Mouse (Mus musculus): Measurements from ENCODE around the gene Tor2a.

The Tor2a gene

GRCm38 (mm10) chr2:32724832-32725790, 31.9 kb upstream of the Tor2a start:
- in situ Hi-C loops (cut with MboI; ENCODE audit: low pct_unique_long_range_greater_than_20kb in 1 of 2, low sequenced_read_pairs in 2 of 2, unreplicated experiment in 1 of 2): no loop called here

DNA sequence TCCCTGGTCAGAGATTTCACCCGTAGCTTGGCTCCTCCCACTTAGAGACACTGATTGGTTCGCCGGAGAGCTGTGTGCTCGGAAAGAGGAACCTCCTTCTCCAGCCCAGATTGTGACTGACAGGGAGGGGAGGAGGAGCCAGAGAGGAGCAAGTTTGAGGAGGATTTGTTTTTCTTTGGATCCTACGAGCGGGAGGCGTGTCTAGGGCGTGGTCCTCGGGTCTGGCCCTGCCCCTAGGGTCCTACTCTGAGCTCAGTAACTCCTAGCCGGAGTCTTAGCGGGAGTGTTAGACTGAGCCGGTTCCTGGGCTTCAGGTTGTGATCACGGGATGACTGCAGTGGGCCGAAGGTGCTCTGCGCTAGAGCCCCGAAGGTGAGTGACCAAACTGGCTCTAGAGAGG, 29.6 kb upstream of the Tor2a start:
- in situ Hi-C loops (cut with MboI; ENCODE audit: low pct_unique_long_range_greater_than_20kb in 1 of 2, low sequenced_read_pairs in 2 of 2, unreplicated experiment in 1 of 2): no loop called here

DNA sequence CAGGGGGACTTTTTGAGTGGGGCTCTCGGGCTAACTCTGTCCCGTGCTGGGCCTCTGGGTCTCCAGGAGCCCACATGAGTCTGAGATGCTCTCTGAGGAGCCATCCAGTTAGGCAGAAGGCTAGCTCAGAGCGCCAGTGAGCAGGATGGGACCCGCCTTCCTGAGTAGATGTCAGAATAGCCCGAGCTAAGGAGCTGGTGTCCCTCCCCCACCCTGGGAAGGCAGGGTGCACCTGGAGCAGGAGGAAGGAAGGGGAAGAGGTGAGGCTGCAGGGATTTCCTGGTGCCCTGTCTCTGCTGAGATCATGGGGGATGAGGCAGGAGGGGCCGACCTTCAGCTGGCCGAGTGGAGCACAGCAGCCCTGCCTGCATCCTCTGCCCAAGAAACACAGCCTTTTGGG, 28.6 kb upstream of the Tor2a start:
- in situ Hi-C loops (cut with MboI; ENCODE audit: low pct_unique_long_range_greater_than_20kb in 1 of 2, low sequenced_read_pairs in 2 of 2, unreplicated experiment in 1 of 2): no loop called here

- in situ Hi-C loops (cut with MboI; ENCODE audit: low pct_unique_long_range_greater_than_20kb in 1 of 2, low sequenced_read_pairs in 2 of 2, unreplicated experiment in 1 of 2): no loop called here
Measured at GRCm38 (mm10) chr2:32729547-32729946, 27.5 kb upstream of the Tor2a start.

GRCm38 (mm10) chr2:32730854-32731253, 26.2 kb upstream of the Tor2a start:
- in situ Hi-C loops (cut with MboI; ENCODE audit: low pct_unique_long_range_greater_than_20kb in 1 of 2, low sequenced_read_pairs in 2 of 2, unreplicated experiment in 1 of 2): no loop called here

DNA sequence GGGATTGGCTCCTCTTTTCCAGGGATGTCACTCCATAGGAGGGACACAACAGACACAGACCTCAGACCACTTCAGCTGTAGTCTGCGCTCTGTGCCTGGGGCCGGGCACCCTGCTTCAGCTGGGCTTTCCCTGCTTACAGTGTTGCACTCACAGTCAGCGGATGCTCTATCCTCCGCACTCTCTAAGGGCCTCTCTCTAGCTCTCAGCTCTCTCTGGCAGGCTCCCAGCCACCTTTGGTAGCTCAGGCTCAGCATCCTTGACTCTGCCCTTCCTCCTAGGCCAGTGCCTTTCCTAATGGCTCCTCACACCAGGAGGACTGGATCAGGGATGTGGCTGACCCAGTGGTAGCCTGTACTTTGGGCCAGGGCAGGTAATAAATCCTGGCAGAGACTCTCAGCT, 25.1 kb upstream of the Tor2a start:
- in situ Hi-C loops (cut with MboI; ENCODE audit: low pct_unique_long_range_greater_than_20kb in 1 of 2, low sequenced_read_pairs in 2 of 2, unreplicated experiment in 1 of 2): no loop called here

DNA sequence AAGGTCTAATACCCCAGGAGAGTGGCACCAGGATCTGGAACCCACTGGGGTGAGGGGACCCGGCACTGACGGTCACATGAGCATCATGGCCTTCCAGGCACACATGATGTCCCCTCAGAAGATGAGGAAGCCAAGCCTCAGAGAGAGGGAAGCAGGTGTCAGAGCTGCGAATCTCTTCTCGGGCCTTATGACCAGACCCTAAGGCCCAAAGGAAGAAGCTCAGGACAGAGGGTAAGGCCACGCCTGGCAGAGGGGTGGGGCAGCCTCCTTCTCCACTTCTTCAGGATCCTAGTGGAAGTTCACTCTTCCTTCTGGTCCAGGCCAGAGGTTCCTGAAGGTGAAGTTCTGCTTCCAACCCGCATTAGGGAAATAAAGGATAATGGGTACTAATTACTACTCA, 24.3 kb upstream of the Tor2a start:
- in situ Hi-C loops (cut with MboI; ENCODE audit: low pct_unique_long_range_greater_than_20kb in 1 of 2, low sequenced_read_pairs in 2 of 2, unreplicated experiment in 1 of 2): no loop called here

- in situ Hi-C loops (cut with MboI; ENCODE audit: low pct_unique_long_range_greater_than_20kb in 1 of 2, low sequenced_read_pairs in 2 of 2, unreplicated experiment in 1 of 2): no loop called here
Measured at GRCm38 (mm10) chr2:32734480-32734879, 22.6 kb upstream of the Tor2a start.

GRCm38 (mm10) chr2:32734933-32735332, 22.1 kb upstream of the Tor2a start:
- in situ Hi-C loops (cut with MboI; ENCODE audit: low pct_unique_long_range_greater_than_20kb in 1 of 2, low sequenced_read_pairs in 2 of 2, unreplicated experiment in 1 of 2): no loop called here

DNA sequence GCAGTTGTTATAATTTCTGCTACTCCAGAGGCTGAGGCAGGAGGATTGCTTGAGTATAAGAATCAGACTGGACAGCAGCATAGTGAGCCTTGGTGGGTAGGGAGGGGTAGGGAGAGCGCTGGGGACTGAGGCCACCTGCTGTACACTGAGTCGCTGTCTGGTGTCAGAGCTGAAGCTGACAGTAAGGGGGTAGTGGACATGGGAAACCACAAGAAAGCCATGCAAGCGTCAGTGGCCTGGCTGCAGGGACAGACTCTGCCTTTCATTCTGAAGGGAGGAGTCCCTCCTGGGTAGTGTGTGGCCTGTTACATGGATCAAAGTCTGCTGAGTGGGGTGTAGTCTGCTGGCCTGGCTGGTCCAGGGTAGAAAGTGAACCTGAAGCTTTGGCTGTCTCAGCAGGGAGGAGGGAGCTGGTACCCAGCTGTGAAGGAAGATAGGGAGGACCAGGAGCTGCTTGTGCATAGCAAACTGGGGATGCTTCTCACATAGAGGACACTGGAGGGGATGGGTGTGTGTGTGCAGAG, 20.7 kb upstream of the Tor2a start:
- in situ Hi-C loops (cut with MboI; ENCODE audit: low pct_unique_long_range_greater_than_20kb in 1 of 2, low sequenced_read_pairs in 2 of 2, unreplicated experiment in 1 of 2): no loop called here

- in situ Hi-C loops (cut with MboI; ENCODE audit: low pct_unique_long_range_greater_than_20kb in 1 of 2, low sequenced_read_pairs in 2 of 2, unreplicated experiment in 1 of 2): no loop called here
Measured at GRCm38 (mm10) chr2:32737008-32737407, 20.0 kb upstream of the Tor2a start.

- in situ Hi-C loops (cut with MboI; ENCODE audit: low pct_unique_long_range_greater_than_20kb in 1 of 2, low sequenced_read_pairs in 2 of 2, unreplicated experiment in 1 of 2): no loop called here
Measured at GRCm38 (mm10) chr2:32739311-32739710, 17.7 kb upstream of the Tor2a start.

DNA sequence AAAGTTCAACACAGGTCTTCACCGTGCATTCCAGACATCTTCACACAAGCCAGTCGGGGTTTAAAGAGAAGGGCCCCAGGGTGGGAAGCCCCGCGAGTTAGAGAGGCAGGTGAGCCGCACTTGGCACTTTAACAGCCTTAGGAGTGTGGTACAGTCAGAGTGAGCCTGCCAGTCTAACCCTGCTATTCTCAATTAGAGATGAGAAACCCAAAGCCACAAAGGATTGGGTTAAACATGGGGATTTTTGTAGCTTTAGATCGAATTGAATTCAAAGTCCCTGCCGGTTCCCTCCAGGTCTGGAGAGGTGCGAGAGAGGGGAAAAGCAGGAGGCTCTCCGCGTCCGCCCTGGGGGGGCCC, 16.1 kb upstream of the Tor2a start, which contains the start of gene 6330409D20Rik:
6330409D20Rik (minus strand) TSS at position 101 of the 357 bp plus-strand sequence.
- in situ Hi-C loops (cut with MboI; ENCODE audit: low pct_unique_long_range_greater_than_20kb in 1 of 2, low sequenced_read_pairs in 2 of 2, unreplicated experiment in 1 of 2): no loop called here

DNA sequence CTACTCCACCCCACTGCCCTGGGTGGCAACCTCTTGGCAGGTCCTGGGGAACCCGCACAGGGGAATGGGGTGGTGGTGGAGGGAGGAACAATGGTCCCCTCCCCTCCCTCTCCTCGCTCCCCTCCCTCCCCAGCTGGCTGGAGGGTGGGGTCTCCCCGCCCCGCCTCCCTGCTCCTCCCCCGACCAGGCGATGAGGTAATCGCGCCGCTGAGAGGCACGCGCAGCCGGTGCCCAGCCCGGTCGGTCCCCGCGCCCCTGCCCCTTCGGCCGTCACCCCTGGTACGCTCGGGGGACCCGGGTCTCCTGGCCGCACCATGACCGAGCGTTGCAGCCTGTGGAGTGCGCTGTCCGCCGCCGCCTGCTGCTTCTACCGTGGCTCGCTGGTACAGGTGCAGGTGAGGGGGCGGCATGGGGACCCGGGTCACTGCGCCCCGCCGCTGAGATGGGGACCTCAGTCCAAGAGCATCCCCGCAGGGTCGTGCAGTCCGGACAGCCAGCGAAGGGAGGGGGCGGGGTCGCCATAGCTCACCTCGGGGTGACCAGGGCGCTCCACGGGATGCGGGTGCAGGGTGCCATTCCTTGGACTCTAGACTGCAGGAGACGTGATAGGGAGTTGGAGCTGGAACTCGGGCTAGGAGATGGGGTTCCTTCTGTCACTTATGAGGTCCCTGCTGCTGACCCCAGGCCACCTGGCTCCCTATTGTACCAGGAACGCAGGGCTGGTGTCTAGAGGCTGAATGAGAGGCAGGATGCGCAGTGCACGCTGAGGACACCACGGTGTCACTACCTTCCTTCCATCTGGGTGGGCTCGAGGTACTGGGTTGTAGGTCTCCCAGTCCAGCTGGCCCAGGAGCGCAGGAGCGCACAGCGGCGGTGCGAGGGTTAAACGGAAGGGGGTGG, 15.5 kb upstream of the Tor2a start:
- in situ Hi-C loops (cut with MboI; ENCODE audit: low pct_unique_long_range_greater_than_20kb in 1 of 2, low sequenced_read_pairs in 2 of 2, unreplicated experiment in 1 of 2): no loop called here

- in situ Hi-C loops (cut with MboI; ENCODE audit: low pct_unique_long_range_greater_than_20kb in 1 of 2, low sequenced_read_pairs in 2 of 2, unreplicated experiment in 1 of 2): no loop called here
Measured at GRCm38 (mm10) chr2:32742173-32742531, 14.9 kb upstream of the Tor2a start.

DNA sequence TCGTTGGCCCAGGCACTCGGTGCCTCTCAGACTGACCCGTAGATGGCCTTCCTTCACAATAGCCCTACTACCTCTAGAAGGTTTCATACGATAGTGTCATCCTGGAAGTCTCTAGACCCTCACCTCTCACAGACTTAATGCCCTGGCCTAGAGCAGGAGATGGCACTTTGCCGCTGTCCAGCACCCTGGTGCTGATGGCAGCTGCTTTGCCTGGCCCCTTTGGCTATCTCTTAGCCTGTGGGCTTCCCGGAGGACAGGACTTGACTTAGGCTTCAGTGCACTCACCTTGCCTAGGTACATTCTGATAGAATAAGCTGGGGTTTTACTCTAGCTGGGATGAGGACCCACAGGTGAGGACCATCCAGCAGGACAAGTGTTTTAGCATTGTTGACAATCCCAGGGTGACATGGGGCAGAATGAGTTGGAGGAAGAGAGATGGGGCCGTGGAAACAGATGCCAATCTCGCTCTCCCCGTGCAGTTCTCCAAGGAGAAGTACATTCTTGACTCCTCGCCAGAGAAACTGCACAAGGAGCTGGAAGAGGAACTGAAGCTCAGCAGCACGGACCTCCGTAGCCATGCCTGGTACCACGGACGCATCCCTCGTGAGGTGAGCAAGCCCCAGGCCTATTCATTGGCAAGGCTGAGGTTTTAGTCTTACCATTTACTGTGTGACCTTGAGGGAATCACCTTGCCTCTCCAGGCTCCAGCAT, 12.6 kb upstream of the Tor2a start:
- in situ Hi-C loops (cut with MboI; ENCODE audit: low pct_unique_long_range_greater_than_20kb in 1 of 2, low sequenced_read_pairs in 2 of 2, unreplicated experiment in 1 of 2): no loop called here

DNA sequence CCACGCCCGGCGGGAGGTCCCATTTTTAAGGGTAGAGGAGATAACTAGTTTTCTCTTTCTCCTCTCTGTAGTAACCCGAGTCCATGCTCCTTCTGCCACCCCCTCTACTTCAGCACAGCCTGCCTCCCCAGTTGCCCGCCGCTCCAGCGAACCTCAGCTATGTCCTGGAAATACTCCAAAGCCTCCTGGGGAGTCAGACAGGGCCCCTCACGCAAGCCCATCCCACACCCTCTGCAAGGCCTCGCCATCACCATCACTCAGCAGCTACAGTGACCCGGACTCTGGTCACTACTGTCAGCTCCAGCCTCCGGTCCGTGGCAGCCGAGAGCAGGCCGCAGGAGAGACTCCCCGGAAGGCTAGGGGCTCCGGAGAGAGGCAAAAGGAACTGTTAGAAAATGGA, 8.0 kb upstream of the Tor2a start:
- in situ Hi-C loops (cut with MboI; ENCODE audit: low pct_unique_long_range_greater_than_20kb in 1 of 2, low sequenced_read_pairs in 2 of 2, unreplicated experiment in 1 of 2): no loop called here

GRCm38 (mm10) chr2:32750199-32750598, 6.8 kb upstream of the Tor2a start:
- in situ Hi-C loops (cut with MboI; ENCODE audit: low pct_unique_long_range_greater_than_20kb in 1 of 2, low sequenced_read_pairs in 2 of 2, unreplicated experiment in 1 of 2): no loop called here
